Mouse (Mus musculus) left cerebral cortex, adult 9 months (tissue): Measurements from ENCODE around the gene Lce1f.
"Not testable (repeated sequence)": the region's sequence is repeated elsewhere in the genome, so short reads cannot be mapped to it uniquely, and the experiment has no call there.

ENCODE experiments used
- DNase-seq, 2 experiments: peaks; one replicate each; pipeline ENCODE4 v3.0.0; 2022; ENCODE audit warnings: low spot score in 2 of 2

Lce1f gene

GRCm38 (mm10) chr3:92720250-92720649 lies at the start of gene Lce1f:
TSS of gene Lce1f (minus strand) at chr3:92720350.
- DNase-seq, result no peak

GRCm38 (mm10) chr3:92764965-92765364 lies 44.8 kb upstream of the Lce1f start, which contains the start of gene Lce1h:
TSS of gene Lce1h (minus strand) at chr3:92765065.
- DNase-seq, result no peak

- no peak for DNase-seq
These were observed 33.0 kb upstream of the Lce1f start for GRCm38 (mm10) chr3:92753197-92753596.

- DNase-seq, result no peak
These were observed 32.1 kb upstream of the Lce1f start, which contains the start of gene Lce1g for GRCm38 (mm10) chr3:92752238-92752637. TSS of gene Lce1g (minus strand) at chr3:92752338.

GRCm38 (mm10) chr3:92738996-92739395 lies 18.8 kb upstream of the Lce1f start, which contains the start of gene Gm38119:
TSS of gene Gm38119 (minus strand) at chr3:92739096.
- DNase-seq, result no peak

- no peak for DNase-seq
These were observed 2.5 kb upstream of the Lce1f start for GRCm38 (mm10) chr3:92722631-92723030.

GRCm38 (mm10) chr3:92715122-92715521 lies 5.0 kb downstream of the Lce1f start:
- DNase-seq, result no peak

GRCm38 (mm10) chr3:92708974-92709373 lies 11.2 kb downstream of the Lce1f start, which contains the start of gene Lce1e:
TSS of gene Lce1e (minus strand) at chr3:92709074.
- no peak for DNase-seq

- no peak for DNase-seq
These were observed 25.5 kb downstream of the Lce1f start for GRCm38 (mm10) chr3:92694613-92695012.

GRCm38 (mm10) chr3:92691688-92692087 lies 28.5 kb downstream of the Lce1f start:
- no peak for DNase-seq

GRCm38 (mm10) chr3:92689154-92689553 lies 31.0 kb downstream of the Lce1f start:
- DNase-seq, result not testable (repeated sequence)

GRCm38 (mm10) chr3:92687110-92687509 lies 33.0 kb downstream of the Lce1f start, which contains the start of gene Lce1d:
TSS of gene Lce1d (minus strand) at chr3:92687210.
- no peak for DNase-seq

- no peak for DNase-seq
These were observed 41.2 kb downstream of the Lce1f start, which contains the start of gene Lce1c for GRCm38 (mm10) chr3:92678947-92679346. TSS of gene Lce1c (plus strand) at chr3:92679247.

GRCm38 (mm10) chr3:92670215-92670614 lies 49.9 kb downstream of the Lce1f start, which contains the start of gene Lce1a2:
TSS of gene Lce1a2 (minus strand) at chr3:92670315.
- DNase-seq, result no peak
